In the genomic region with DNA sequence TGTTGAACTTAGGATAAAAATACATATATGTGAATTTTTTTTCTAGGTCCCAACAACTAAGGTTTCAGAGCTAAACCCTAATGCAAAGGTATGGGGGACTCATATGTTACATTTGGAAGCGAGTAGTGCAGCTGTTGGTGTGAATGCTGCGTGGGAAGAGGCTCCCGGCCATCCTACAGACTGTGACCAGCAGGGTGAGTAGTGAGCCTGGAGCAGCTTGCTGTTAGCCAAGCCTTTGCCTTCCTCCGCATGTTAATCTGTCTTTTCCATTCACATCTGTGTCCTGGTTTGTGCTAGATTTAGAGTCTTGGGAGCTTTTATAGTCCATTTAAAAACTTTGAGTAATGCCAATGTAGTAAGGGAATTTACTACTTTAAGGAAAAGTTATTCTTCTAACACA, we compare ENCODE assay signal across 9 mouse cellular contexts. TPM values are rescaled to one million over a fixed set of nuclear protein-coding genes. Genes with fewer than 3 reads are reported as not detected.
DNase-seq lines count a peak whose midpoint lies in the region; ATAC-seq and TF ChIP-seq lines count a peak whose summit lies in the region.
"Had no signal": no experiment of that assay in that cellular context is flagged by ENCODE, and none has a peak within 500 bp of the region (broad histone marks: within the 10 kb centered on the region; RNA-seq: fewer than 3 reads in every experiment).

No protein-coding gene starts in this region.

- H3K4me3 ChIP-seq in forebrain, embryonic 14.5 days (ENCODE audit: low read depth, low read length), result no peak overlapping the region
- H3K4me3 ChIP-seq in forebrain, embryonic 16.5 days (replicated peaks; ENCODE audit: low read length), result no peak overlapping the region
- no peak overlapping the region for H3K4me3 ChIP-seq in lung, embryonic 14.5 days (ENCODE audit: low read depth, low read length)
- H3K4me3 ChIP-seq in forebrain, embryonic 15.5 days, result no peak overlapping the region
- H3K4me3 ChIP-seq in forebrain, embryonic 10.5 days, result no peak overlapping the region

- TF ChIP-seq CTCF in lung, embryonic 14.5 days (IDR thresholded peaks at IDR 0.05; ENCODE audit: low read depth), result peak; percentile 53

- H3K4me2 ChIP-seq in forebrain, embryonic 14.5 days (ENCODE audit: low read length), result no peak overlapping the region
- no peak overlapping the region for H3K4me2 ChIP-seq in forebrain, embryonic 16.5 days (ENCODE audit: low read length)
- H3K4me2 ChIP-seq in lung, embryonic 14.5 days, result no peak overlapping the region
- H3K4me2 ChIP-seq in forebrain, embryonic 15.5 days (replicated peaks), result no peak overlapping the region

- no peaks in the 10 kb centered on the region for H3K4me1 ChIP-seq in forebrain, embryonic 14.5 days (ENCODE audit: control insufficient read depth, insufficient read depth, low read length)
- H3K4me1 ChIP-seq in forebrain, embryonic 16.5 days (replicated peaks; ENCODE audit: control insufficient read depth, insufficient read depth, low read length), result no peaks in the 10 kb centered on the region
- H3K4me1 ChIP-seq in lung, embryonic 14.5 days (ENCODE audit: insufficient read depth), result no peaks in the 10 kb centered on the region
- no peaks in the 10 kb centered on the region for H3K4me1 ChIP-seq in forebrain, embryonic 15.5 days
- peaks cover 4% of the 10 kb centered on the region for H3K4me1 ChIP-seq in forebrain, embryonic 10.5 days

- H3K27me3 ChIP-seq in forebrain, embryonic 14.5 days (replicated peaks; ENCODE audit: control insufficient read depth, insufficient read depth, low read length), result no peaks in the 10 kb centered on the region
- no peaks in the 10 kb centered on the region for H3K27me3 ChIP-seq in forebrain, embryonic 16.5 days (replicated peaks; ENCODE audit: control insufficient read depth, insufficient read depth, low read length)
- no peaks in the 10 kb centered on the region for H3K27me3 ChIP-seq in lung, embryonic 14.5 days (ENCODE audit: insufficient read depth, low read length)
- no peaks in the 10 kb centered on the region for H3K27me3 ChIP-seq in forebrain, embryonic 15.5 days
- H3K27me3 ChIP-seq in forebrain, embryonic 10.5 days (ENCODE audit: poor library complexity, severe bottlenecking), result no peaks in the 10 kb centered on the region

- no peaks in the 10 kb centered on the region for H3K9me3 ChIP-seq in forebrain, embryonic 14.5 days (replicated peaks; ENCODE audit: control insufficient read depth, low read length)
- H3K9me3 ChIP-seq in forebrain, embryonic 16.5 days (ENCODE audit: control insufficient read depth, low read length), result no peaks in the 10 kb centered on the region
- H3K9me3 ChIP-seq in lung, embryonic 14.5 days (ENCODE audit: low read depth, low read length), result no peaks in the 10 kb centered on the region
- H3K9me3 ChIP-seq in forebrain, embryonic 15.5 days, result no peaks in the 10 kb centered on the region
- H3K9me3 ChIP-seq in forebrain, embryonic 10.5 days, result no peaks in the 10 kb centered on the region

- ATAC-seq in forebrain, embryonic 14.5 days, result no peak
- ATAC-seq in forebrain, embryonic 16.5 days, result no peak; the same call in 1 of the 2 replicates
- no peak for ATAC-seq in lung, embryonic 14.5 days (ENCODE audit: insufficient read depth)
- ATAC-seq in forebrain, embryonic 15.5 days (replicated peaks), result no peak
- ATAC-seq: CD4-positive, CD25-positive, alpha-beta regulatory T cell, adult 4 months had no signal

- H3K27ac ChIP-seq in forebrain, embryonic 14.5 days (ENCODE audit: low read depth, low read length), result no peak overlapping the region
- no peak overlapping the region for H3K27ac ChIP-seq in forebrain, embryonic 16.5 days (ENCODE audit: low read length)
- no peak overlapping the region for H3K27ac ChIP-seq in lung, embryonic 14.5 days (ENCODE audit: low read depth)
- H3K27ac ChIP-seq in forebrain, embryonic 15.5 days (replicated peaks), result no peak overlapping the region
- H3K27ac ChIP-seq in forebrain, embryonic 10.5 days, result no peak overlapping the region

- 63% methylated on average over 4 of the region's 4 CpGs for WGBS in forebrain, embryonic 14.5 days
- WGBS in forebrain, embryonic 16.5 days, result 61% methylated on average over 4 of the region's 4 CpGs
- WGBS in lung, embryonic 14.5 days, result 61% methylated on average over 4 of the region's 4 CpGs
- 62% methylated on average over 4 of the region's 4 CpGs for WGBS in forebrain, embryonic 15.5 days
- 70% methylated on average over 4 of the region's 4 CpGs for WGBS in forebrain, embryonic 10.5 days

- peaks cover 46% of the 10 kb centered on the region for H3K36me3 ChIP-seq in forebrain, embryonic 14.5 days (ENCODE audit: control insufficient read depth, insufficient read depth, low read length)
- peaks cover 10% of the 10 kb centered on the region for H3K36me3 ChIP-seq in forebrain, embryonic 16.5 days (ENCODE audit: control insufficient read depth, insufficient read depth)
- H3K36me3 ChIP-seq in lung, embryonic 14.5 days (ENCODE audit: insufficient read depth), result peaks cover 54% of the 10 kb centered on the region
- H3K36me3 ChIP-seq in forebrain, embryonic 15.5 days, result peaks cover 40% of the 10 kb centered on the region
- H3K36me3 ChIP-seq in forebrain, embryonic 10.5 days (replicated peaks), result peaks cover 78% of the 10 kb centered on the region

- no peak overlapping the region for H3K9ac ChIP-seq in forebrain, embryonic 14.5 days (ENCODE audit: low read length)
- H3K9ac ChIP-seq in forebrain, embryonic 16.5 days (replicated peaks; ENCODE audit: low read depth, low read length), result no peak overlapping the region
- H3K9ac ChIP-seq in lung, embryonic 14.5 days, result no peak overlapping the region
- no peak overlapping the region for H3K9ac ChIP-seq in forebrain, embryonic 15.5 days (replicated peaks)

- DNase-seq in forebrain, embryonic 14.5 days (ENCODE audit: low spot score), result peak; percentile 6
- peak; percentile 28 for DNase-seq in lung, embryonic 14.5 days
- no peak for DNase-seq in lung, postnatal 36 days
- DNase-seq in layer of hippocampus, adult 18-20 months (ENCODE audit: low spot score in 2 of 2), result peak; percentile 25 to 49
- DNase-seq in right cerebral cortex, postnatal 36 days (ENCODE audit: low spot score in 2 of 2), result peak; percentile 42 to 47
- no peak for DNase-seq in forebrain, embryonic 10.5 days (ENCODE audit: extremely low spot score, low spot score)

RNA-seq across cellular contexts. Expression of gene Larp4b, which starts 43.1 kb away (rescaled TPM):
- 37.0 and 41.0 TPM in 2 replicates for polyA plus RNA-seq in forebrain, embryonic 14.5 days (2014; fragmentation: Nextera tagmentation; extraction: Ambion mirVana)
- polyA plus RNA-seq in forebrain, embryonic 16.5 days (2015; fragmentation: Nextera tagmentation; extraction: Ambion mirVana), result 42.4 and 46.2 TPM in 2 replicates
- polyA plus RNA-seq in lung, embryonic 14.5 days (2014; fragmentation: Nextera tagmentation; extraction: Ambion mirVana), result 41.4 and 42.0 TPM in 2 replicates
- 10 to 100 TPM; 68.0 to 70.3 TPM for total RNA-seq in layer of hippocampus, adult 18-20 months (2021)
- polyA plus RNA-seq in forebrain, embryonic 15.5 days (2015; fragmentation: Nextera tagmentation; extraction: Ambion mirVana), result 36.7 and 39.3 TPM in 2 replicates
- polyA plus RNA-seq in forebrain, embryonic 10.5 days (2016; fragmentation: Nextera tagmentation; extraction: Ambion mirVana), result 32.6 and 34.2 TPM in 2 replicates

Comparison
In these comparisons a context has a peak if more than half of its experiments do, and no peak if none do; other contexts are left out.
1. DNase-seq: peak in forebrain, embryonic 14.5 days (single experiment), lung, embryonic 14.5 days (single experiment), layer of hippocampus, adult 18-20 months (2 of 2) and right cerebral cortex, postnatal 36 days (2 of 2); none in lung, postnatal 36 days (single experiment) and forebrain, embryonic 10.5 days (single experiment).